Mouse (Mus musculus): ENCODE data around the gene Dennd1a. TPM values are rescaled to one million over a fixed set of nuclear protein-coding genes. Genes with fewer than 3 reads are reported as not detected.

Gene Dennd1a
- polyA plus RNA-seq, 1 experiment from 2014 or later = 10.3 TPM

GRCm38 (mm10) chr2:38068171-38068572, 219.0 kb downstream of the Dennd1a start:
- Histone ChIP-seq H3K27me3 (replicated peaks; ENCODE audit: control insufficient read depth, insufficient read depth, low read length) (no peaks in the 10 kb centered on the region), H3K4me1 (replicated peaks; ENCODE audit: control insufficient read depth, insufficient read depth, low read length) (no peaks in the 10 kb centered on the region), H3K9me3 (ENCODE audit: control insufficient read depth) (no peaks in the 10 kb centered on the region), H3K4me3 (ENCODE audit: low read depth, low read length) (no peak overlapping the region), H3K27ac (ENCODE audit: low read depth, low read length) (no peak overlapping the region), H3K36me3 (ENCODE audit: control insufficient read depth, insufficient read depth) (no peaks in the 10 kb centered on the region), H3K4me2 (replicated peaks; ENCODE audit: low read depth) (no peak overlapping the region), H3K9ac (ENCODE audit: low read depth, low read length) (no peak overlapping the region)
- 8% methylated on average over 2 of the region's 2 CpGs for WGBS
- no peak for ATAC-seq
- TF ChIP-seq CTCF (IDR thresholded peaks at IDR 0.05; ENCODE audit: low read depth) = no peak

DNA sequence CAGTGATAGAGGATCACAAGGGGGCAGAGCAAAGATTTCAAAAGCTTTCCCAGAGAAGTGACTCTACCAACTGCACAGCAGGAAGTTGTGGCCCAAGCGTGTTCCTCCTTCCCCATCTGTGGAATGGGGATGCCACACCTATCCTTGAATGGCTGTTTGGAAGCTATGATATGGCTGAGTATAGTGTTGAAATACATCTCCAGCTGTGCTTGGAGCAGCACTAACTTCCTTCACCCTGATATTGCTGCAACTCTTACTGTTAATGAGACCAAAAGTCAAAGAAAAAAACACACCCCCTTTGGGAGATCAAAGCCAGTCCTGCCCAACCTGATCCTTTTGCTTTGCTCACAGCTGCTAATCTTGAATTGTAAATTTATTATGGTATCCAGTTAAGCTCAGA, 221.3 kb downstream of the Dennd1a start:
- Histone ChIP-seq H3K9ac (ENCODE audit: low read depth, low read length) (no peak overlapping the region), H3K27ac (ENCODE audit: low read depth, low read length) (no peak overlapping the region), H3K9me3 (ENCODE audit: control insufficient read depth) (no peaks in the 10 kb centered on the region), H3K27me3 (replicated peaks; ENCODE audit: control insufficient read depth, insufficient read depth, low read length) (no peaks in the 10 kb centered on the region), H3K36me3 (ENCODE audit: control insufficient read depth, insufficient read depth) (no peaks in the 10 kb centered on the region), H3K4me1 (replicated peaks; ENCODE audit: control insufficient read depth, insufficient read depth, low read length) (no peaks in the 10 kb centered on the region), H3K4me2 (replicated peaks; ENCODE audit: low read depth) (no peak overlapping the region), H3K4me3 (ENCODE audit: low read depth, low read length) (no peak overlapping the region)
- peak; percentile 93 for ATAC-seq
- WGBS = 35% methylated on average over 1 of the region's 1 CpGs
- TF ChIP-seq CTCF (IDR thresholded peaks at IDR 0.05; ENCODE audit: low read depth) = no peak

- Histone ChIP-seq H3K4me2 (replicated peaks; ENCODE audit: low read depth) (no peak overlapping the region), H3K9ac (ENCODE audit: low read depth, low read length) (no peak overlapping the region), H3K36me3 (ENCODE audit: control insufficient read depth, insufficient read depth) (no peaks in the 10 kb centered on the region), H3K27ac (ENCODE audit: low read depth, low read length) (no peak overlapping the region), H3K4me3 (ENCODE audit: low read depth, low read length) (no peak overlapping the region), H3K4me1 (replicated peaks; ENCODE audit: control insufficient read depth, insufficient read depth, low read length) (no peaks in the 10 kb centered on the region), H3K27me3 (replicated peaks; ENCODE audit: control insufficient read depth, insufficient read depth, low read length) (no peaks in the 10 kb centered on the region), H3K9me3 (ENCODE audit: control insufficient read depth) (no peaks in the 10 kb centered on the region)
- no peak for TF ChIP-seq CTCF (IDR thresholded peaks at IDR 0.05; ENCODE audit: low read depth)
- 75% methylated on average over 3 of the region's 3 CpGs for WGBS
- no peak for ATAC-seq
Observed at GRCm38 (mm10) chr2:38064266-38064665, 222.9 kb downstream of the Dennd1a start.

- no peak overlapping the region for H3K4me3 ChIP-seq (ENCODE audit: low read depth, low read length)
- no peak for ATAC-seq
- no peak overlapping the region for H3K4me2 ChIP-seq (replicated peaks; ENCODE audit: low read depth)
- H3K36me3 ChIP-seq (ENCODE audit: control insufficient read depth, insufficient read depth) = no peaks in the 10 kb centered on the region
- H3K4me1 ChIP-seq (replicated peaks; ENCODE audit: control insufficient read depth, insufficient read depth, low read length) = no peaks in the 10 kb centered on the region
- no peak for TF ChIP-seq CTCF (IDR thresholded peaks at IDR 0.05; ENCODE audit: low read depth)
- H3K27me3 ChIP-seq (replicated peaks; ENCODE audit: control insufficient read depth, insufficient read depth, low read length) = no peaks in the 10 kb centered on the region
- H3K9me3 ChIP-seq (ENCODE audit: control insufficient read depth) = no peaks in the 10 kb centered on the region
- H3K9ac ChIP-seq (ENCODE audit: low read depth, low read length) = no peak overlapping the region
- H3K27ac ChIP-seq (ENCODE audit: low read depth, low read length) = no peak overlapping the region
- whole genome bisulfite sequencing = 46% methylated on average over 1 of the region's 1 CpGs
Observed at GRCm38 (mm10) chr2:38062156-38062555, 225.0 kb downstream of the Dennd1a start.

DNA sequence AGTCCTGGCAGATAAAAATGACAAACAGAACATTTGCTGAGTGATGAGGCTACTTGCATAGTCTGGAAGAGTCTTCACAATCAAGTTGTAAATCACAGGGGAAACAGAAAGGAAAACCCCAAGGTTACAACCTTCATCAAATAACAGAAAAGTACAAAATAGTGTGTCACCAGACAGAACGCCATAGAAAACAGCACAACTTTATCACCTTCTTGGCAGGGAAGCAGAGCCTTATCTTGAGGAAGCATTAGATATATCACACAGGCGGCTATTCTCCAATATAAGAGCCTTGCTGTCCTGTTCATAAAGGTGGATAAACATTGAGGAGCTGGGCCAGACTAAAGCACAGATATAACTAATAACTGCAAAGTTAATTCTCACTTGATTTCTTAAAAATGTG, 225.7 kb downstream of the Dennd1a start:
- ATAC-seq = no peak
- Histone ChIP-seq H3K4me2 (replicated peaks; ENCODE audit: low read depth) (no peak overlapping the region), H3K9ac (ENCODE audit: low read depth, low read length) (no peak overlapping the region), H3K36me3 (ENCODE audit: control insufficient read depth, insufficient read depth) (no peaks in the 10 kb centered on the region), H3K4me1 (replicated peaks; ENCODE audit: control insufficient read depth, insufficient read depth, low read length) (no peaks in the 10 kb centered on the region), H3K9me3 (ENCODE audit: control insufficient read depth) (no peaks in the 10 kb centered on the region), H3K4me3 (ENCODE audit: low read depth, low read length) (no peak overlapping the region), H3K27me3 (replicated peaks; ENCODE audit: control insufficient read depth, insufficient read depth, low read length) (no peaks in the 10 kb centered on the region), H3K27ac (ENCODE audit: low read depth, low read length) (no peak overlapping the region)
- no peak for TF ChIP-seq CTCF (IDR thresholded peaks at IDR 0.05; ENCODE audit: low read depth)
- WGBS = 31% methylated on average over 2 of the region's 2 CpGs

- no peak overlapping the region for H3K4me2 ChIP-seq (replicated peaks; ENCODE audit: low read depth)
- no peak overlapping the region for H3K27ac ChIP-seq (ENCODE audit: low read depth, low read length)
- no peaks in the 10 kb centered on the region for H3K9me3 ChIP-seq (ENCODE audit: control insufficient read depth)
- no peaks in the 10 kb centered on the region for H3K27me3 ChIP-seq (replicated peaks; ENCODE audit: control insufficient read depth, insufficient read depth, low read length)
- no peak overlapping the region for H3K9ac ChIP-seq (ENCODE audit: low read depth, low read length)
- WGBS = 75% methylated on average over 3 of the region's 3 CpGs
- H3K4me3 ChIP-seq (ENCODE audit: low read depth, low read length) = no peak overlapping the region
- no peak for TF ChIP-seq CTCF (IDR thresholded peaks at IDR 0.05; ENCODE audit: low read depth)
- 0 out of 2 replicates have a peak, but pooled peaks cover 3% of the 10 kb centered on the region for H3K36me3 ChIP-seq (ENCODE audit: control insufficient read depth, insufficient read depth)
- ATAC-seq = no peak
- H3K4me1 ChIP-seq (replicated peaks; ENCODE audit: control insufficient read depth, insufficient read depth, low read length) = 0 out of 2 replicates have a peak, but pooled peaks cover 8% of the 10 kb centered on the region
Observed at GRCm38 (mm10) chr2:38052440-38052839, 234.8 kb downstream of the Dennd1a start.
